Mouse (Mus musculus): ENCODE results near the gene Tmtc2.

DNA sequence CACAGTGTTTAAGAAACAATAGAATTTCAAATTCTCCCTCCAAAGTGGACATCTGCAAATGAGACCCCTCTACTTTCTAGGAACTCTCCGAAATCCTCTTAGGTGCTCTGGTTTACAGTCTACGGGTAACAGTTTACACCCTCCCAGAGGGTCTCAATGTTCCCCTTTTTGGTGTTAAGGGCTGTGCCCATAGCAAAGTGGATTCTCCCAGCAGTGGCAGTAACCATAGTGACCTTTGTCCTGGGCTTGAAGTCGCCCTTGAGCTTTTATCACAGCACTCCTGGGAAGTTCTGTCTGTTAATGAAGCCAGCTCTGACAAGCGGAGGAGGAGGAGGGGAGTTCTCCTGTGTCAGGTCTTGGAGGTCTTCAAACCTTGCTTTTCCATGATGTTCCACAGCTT, 384.5 kb downstream of the Tmtc2 start:
- TF ChIP-seq POLR2A (IDR thresholded peaks at IDR 0.05; ENCODE audit: control insufficient read depth, extremely low read depth, insufficient read depth, low read length, poor library complexity) (no peak), CTCF (IDR thresholded peaks at IDR 0.05; ENCODE audit: borderline replicate concordance, control insufficient read depth, extremely low read depth, insufficient read depth, low read length, poor library complexity) (no peak)
